Comparison of ENCODE assay signal across 8 mouse cellular contexts in genomic region chr3:104780561-104781420, GRCm38 (mm10). TPM values are rescaled to one million over a fixed set of nuclear protein-coding genes. Genes with fewer than 3 reads are reported as not detected.
DNase-seq lines count a peak whose midpoint lies in the region; ATAC-seq and TF ChIP-seq lines count a peak whose summit lies in the region.

TSS of gene Ppm1j (plus strand) at chr3:104781056.

- no peaks in the 10 kb centered on the region for H3K9me3 ChIP-seq in embryonic facial prominence, embryonic 15.5 days (replicated peaks)
- no peaks in the 10 kb centered on the region for H3K9me3 ChIP-seq in heart, embryonic 15.5 days (replicated peaks)

- TF ChIP-seq CTCF in spleen, adult 2 months (IDR thresholded peaks at IDR 0.05; ENCODE audit: extremely low read depth, insufficient read depth, insufficient read length, insufficient replicate concordance) = no peak

- no peak within 1 kb of the TSS for H3K27ac ChIP-seq in embryonic facial prominence, embryonic 15.5 days (replicated peaks)
- peak within 1 kb of the TSS; percentile 91 for H3K27ac ChIP-seq in heart, embryonic 15.5 days
- H3K27ac ChIP-seq in macrophage = no peak within 1 kb of the TSS
- peak within 1 kb of the TSS; percentile 50 for H3K27ac ChIP-seq in spleen, adult 2 months (ENCODE audit: insufficient read depth, low read length)

- H3K27me3 ChIP-seq in embryonic facial prominence, embryonic 15.5 days = peaks cover 79% of the 10 kb centered on the region
- H3K27me3 ChIP-seq in heart, embryonic 15.5 days = peaks cover 29% of the 10 kb centered on the region
- peaks cover 14% of the 10 kb centered on the region for H3K27me3 ChIP-seq in spleen, adult 2 months (ENCODE audit: control insufficient read depth, insufficient read depth, low read length)

- H3K36me3 ChIP-seq in embryonic facial prominence, embryonic 15.5 days = no peaks in the 10 kb centered on the region
- no peaks in the 10 kb centered on the region for H3K36me3 ChIP-seq in heart, embryonic 15.5 days
- H3K36me3 ChIP-seq in macrophage (ENCODE audit: inconsistent target) = no peaks in the 10 kb centered on the region
- H3K36me3 ChIP-seq in spleen, adult 2 months (ENCODE audit: control insufficient read depth, insufficient read depth, low read length) = no peaks in the 10 kb centered on the region

- H3K4me3 ChIP-seq in embryonic facial prominence, embryonic 15.5 days (replicated peaks) = peak within 1 kb of the TSS; percentile 54
- H3K4me3 ChIP-seq in heart, embryonic 15.5 days = peak within 1 kb of the TSS; percentile 67
- peak within 1 kb of the TSS; percentile 17 for H3K4me3 ChIP-seq in macrophage (ENCODE audit: inconsistent target)
- H3K4me3 ChIP-seq in spleen, adult 2 months (ENCODE audit: extremely low read depth, insufficient read depth, insufficient read length) = peak within 1 kb of the TSS; percentile 56

- WGBS in embryonic facial prominence, embryonic 15.5 days = 1% methylated on average over 56 of the region's 56 CpGs
- WGBS in heart, embryonic 15.5 days = 1% methylated on average over 56 of the region's 56 CpGs
- WGBS in macrophage (ENCODE audit: missing documents) = 4% methylated on average over 56 of the region's 56 CpGs
- 3% methylated on average over 56 of the region's 56 CpGs for WGBS in spleen, adult 2 months

- DNase-seq in CD4-positive, CD25-positive, alpha-beta regulatory T cell, adult 2 months (ENCODE audit: low read depth, low spot score) = peak; percentile 84
- peak; percentile 75 for DNase-seq in Muller cell, postnatal 12 days (ENCODE audit: inconsistent ontology term)
- peak; percentile 88 for DNase-seq in kidney, postnatal 10 days
- peak in 1 of 2 experiments; percentile 45 for DNase-seq in spleen, adult 2 months (ENCODE audit: low read depth in 1 of 2, low spot score in 2 of 2)
- DNase-seq in left cerebral cortex, adult 11 months (ENCODE audit: low spot score) = no peak

- no peaks in the 10 kb centered on the region for H3K79me2 ChIP-seq in macrophage (ENCODE audit: inconsistent target)

- H3K9ac ChIP-seq in embryonic facial prominence, embryonic 15.5 days = peak within 1 kb of the TSS; percentile 33; the same call in 1 of the 2 replicates
- H3K9ac ChIP-seq in heart, embryonic 15.5 days = peak within 1 kb of the TSS; percentile 73

- 0 out of 2 replicates have a peak, but pooled peaks have one; percentile 52 for ATAC-seq in embryonic facial prominence, embryonic 15.5 days (ENCODE audit: insufficient number of reproducible peaks, low FRiP score, low TSS enrichment, low read depth)
- peak; percentile 76 for ATAC-seq in heart, embryonic 15.5 days (replicated peaks; ENCODE audit: insufficient number of reproducible peaks, insufficient read depth, low FRiP score, low read depth)

- no peak for TF ChIP-seq POLR2A in spleen, adult 2 months (IDR thresholded peaks at IDR 0.05; ENCODE audit: low read depth, low read length)

- peaks cover 29% of the 10 kb centered on the region for H3K4me1 ChIP-seq in embryonic facial prominence, embryonic 15.5 days
- peaks cover 45% of the 10 kb centered on the region for H3K4me1 ChIP-seq in heart, embryonic 15.5 days (replicated peaks)
- H3K4me1 ChIP-seq in spleen, adult 2 months (ENCODE audit: control insufficient read depth, insufficient read depth, insufficient read length) = peaks cover 19% of the 10 kb centered on the region; the same call in 1 of the 2 replicates

- peak within 1 kb of the TSS; percentile 98 for H3K4me2 ChIP-seq in embryonic facial prominence, embryonic 15.5 days (replicated peaks)
- peak within 1 kb of the TSS; percentile 98 for H3K4me2 ChIP-seq in heart, embryonic 15.5 days

RNA-seq across cellular contexts. Expression of gene Ppm1j, which starts in this region (rescaled TPM):
- 4.7 and 4.8 TPM in 2 replicates for polyA plus RNA-seq in embryonic facial prominence, embryonic 15.5 days (2015; fragmentation: Nextera tagmentation; extraction: Ambion mirVana)
- 33.6 and 33.9 TPM in 2 replicates for polyA plus RNA-seq in heart, embryonic 15.5 days (2015; fragmentation: Nextera tagmentation; extraction: Ambion mirVana)
- total RNA-seq in macrophage (2018; cell fraction: chromatin; rRNA removed) = 1 to 10 TPM in 1 of 26 experiments, under 1 TPM in 3, not detected in 22; 0.36 to 1.6 (median 0.49) TPM
- total RNA-seq in macrophage (2018; cell fraction: cytosol; rRNA removed) = under 1 TPM in 13 of 26 experiments, not detected in 13; 0.08 to 0.41 (median 0.10) TPM
- total RNA-seq in macrophage (2018; cell fraction: nucleus; rRNA removed) = 1 to 10 TPM in 2 of 26 experiments, under 1 TPM in 1, not detected in 23; 0.54 to 1.2 (median 1.1) TPM
- polyA plus RNA-seq in macrophage (2018) = 0.10 to 0.56 TPM (median 0.13 TPM) in 3 replicates
- polyA plus RNA-seq in spleen, adult 2 months (2012; rRNA removed) = 13.1 and 15.8 TPM in 2 replicates

Comparison
In these comparisons a context has a peak if more than half of its experiments do, and no peak if none do; other contexts are left out.
1. H3K27ac ChIP-seq: peak in heart, embryonic 15.5 days (single experiment) and spleen, adult 2 months (single experiment); none in embryonic facial prominence, embryonic 15.5 days (single experiment) and macrophage (single experiment).
2. H3K4me3 ChIP-seq: peak in every context shown above with its lines; median percentile 67 in heart, embryonic 15.5 days; 56 in spleen, adult 2 months; 54 in embryonic facial prominence, embryonic 15.5 days; 17 in macrophage.